Mouse (Mus musculus): Measurements from ENCODE around the gene Rbm47.

DNA sequence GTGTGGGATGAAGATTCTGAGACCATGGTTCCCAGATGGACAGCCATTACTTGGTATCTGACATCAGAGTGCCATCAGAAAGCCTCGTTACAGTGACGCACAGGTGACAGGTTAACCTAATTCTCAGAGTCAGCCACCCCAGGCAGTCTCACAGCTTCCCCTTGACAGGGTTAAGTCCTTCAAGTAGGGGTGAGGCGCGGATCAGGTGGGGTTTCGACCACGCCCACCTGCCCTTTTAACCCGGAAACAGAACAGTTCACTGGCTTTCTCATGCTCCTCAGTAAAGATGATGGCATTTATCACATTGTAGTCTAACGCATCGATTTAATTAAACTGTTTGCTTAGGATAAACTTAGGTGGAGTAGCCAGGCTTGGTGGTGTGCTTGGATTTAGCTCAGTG is 47.7 kb upstream of the Rbm47 start:
- TF ChIP-seq CTCF (IDR thresholded peaks at IDR 0.05; ENCODE audit: low read depth): no peak
- TF ChIP-seq EP300 (optimal IDR thresholded peaks at IDR 0.05): no peak

Data from stomach, postnatal 0 days (tissue).